Mouse (Mus musculus) cerebellum, adult 2 months (tissue): ENCODE data around the gene Six3. TPM values are rescaled to one million over a fixed set of nuclear protein-coding genes. Genes with fewer than 3 reads are reported as not detected.

Experiments
- DNase-seq, 2 experiments: peaks; one replicate each; pipeline ENCODE4 v3.0.0; 2021
- H3K27ac ChIP-seq: fragments of 200-500 bp; 2 replicates; pipeline ENCODE4 v1.5.1; 2012; ENCODE audit warnings: low read length, control low read depth, inconsistent platforms; ENCODE audit not compliant: insufficient read depth
- H3K27me3 ChIP-seq: fragments of 200-500 bp; 2 replicates; pipeline ENCODE4 v1.6.1; 2012; ENCODE audit warnings: inconsistent platforms, mild to moderate bottlenecking, low read length, moderate library complexity; ENCODE audit not compliant: control insufficient read depth, insufficient read depth
- H3K4me1 ChIP-seq: fragments of 200-500 bp; 2 replicates; pipeline ENCODE4 v1.6.1; 2011; ENCODE audit warnings: low read length; ENCODE audit not compliant: control insufficient read depth, insufficient read depth
- H3K4me3 ChIP-seq: fragments of 200-500 bp; replicated peaks from 2 replicates; pipeline ENCODE3; 2011; ENCODE audit warnings: mild to moderate bottlenecking, low read depth, low read length, control low read depth; ENCODE audit not compliant: insufficient read depth
- CTCF ChIP-seq: fragments of 200-500 bp; IDR thresholded peaks from 2 replicates; pipeline ENCODE4 v1.5.1; 2011; ENCODE audit warnings: low read depth, mild to moderate bottlenecking, control low read depth, low read length, moderate library complexity, borderline replicate concordance; ENCODE audit not compliant: insufficient read depth
- POLR2A ChIP-seq: fragments of 200-500 bp; IDR thresholded peaks from 2 replicates; pipeline ENCODE4 v1.6.1; 2011; ENCODE audit warnings: low read length, control low read depth, borderline replicate concordance; ENCODE audit not compliant: insufficient read depth
- WGBS: fragments of 180-500 bp; shearing (Covaris S2); methylation state at CpG from one replicate; pipeline ENCODE4 v1.1.7; 2018; 5-methylcytosine and 5-hydroxymethylcytosine counted together
- polyA plus RNA-seq: library from polyadenylated mRNA; depleted of rRNA; stranded (reverse); fragments of >200 nt; gene quantifications from 2 replicates; pipeline ENCODE4 v1.2.3, GENCODE M21; 2012

Six3 gene
- polyA plus RNA-seq, 1 experiment, result 1.8 TPM

DNA sequence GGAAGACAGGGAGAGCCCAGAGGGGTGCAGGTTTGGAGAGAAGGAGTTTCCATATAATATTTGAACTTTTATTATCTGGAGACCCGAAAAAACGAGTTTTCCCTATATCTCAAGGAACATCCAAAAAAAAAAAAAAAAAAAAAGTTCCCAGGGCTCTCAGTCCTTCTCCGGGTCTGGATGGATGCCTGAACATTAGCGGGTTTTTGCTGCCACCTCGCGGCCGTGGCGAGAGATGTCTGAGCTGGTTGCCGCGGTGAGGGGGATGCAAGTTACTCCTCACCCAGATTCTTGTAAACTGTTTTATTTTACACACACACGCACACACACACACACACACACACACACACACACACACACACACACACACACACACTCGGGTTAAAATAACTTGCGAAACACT is 20.2 kb downstream of the Six3 start:
- WGBS, result under 1% methylated on average over 13 of the region's 13 CpGs
- no peaks in the 10 kb centered on the region for H3K27me3 ChIP-seq
- no peak overlapping the region for H3K27ac ChIP-seq
- TF ChIP-seq CTCF (peak; percentile 85), POLR2A (no peak)
- H3K4me1 ChIP-seq, result no peaks in the 10 kb centered on the region
- no peak overlapping the region for H3K4me3 ChIP-seq
- DNase-seq, result peak; percentile 70 to 84

DNA sequence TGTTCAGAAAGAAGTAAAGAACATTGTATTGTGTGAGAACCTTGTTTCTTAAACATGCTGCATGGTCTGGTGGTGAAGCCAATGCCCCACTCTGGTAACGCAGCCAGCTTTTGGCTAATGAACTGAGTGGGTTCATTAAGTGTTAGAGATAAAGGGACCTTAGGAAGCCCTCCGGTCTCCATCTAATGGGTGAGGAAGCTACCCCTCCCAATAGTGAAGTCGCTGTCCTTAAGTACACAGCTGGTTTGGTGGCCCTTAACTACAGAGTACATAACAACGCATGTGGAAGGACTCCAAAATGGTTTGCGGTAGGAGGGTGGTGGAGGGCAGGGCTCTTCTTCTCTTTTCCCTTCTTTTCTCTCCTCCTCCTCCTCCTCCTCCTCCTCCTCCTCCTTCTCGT is 24.5 kb downstream of the Six3 start:
- no peaks in the 10 kb centered on the region for H3K27me3 ChIP-seq
- TF ChIP-seq POLR2A (no peak), CTCF (no peak)
- H3K4me1 ChIP-seq, result no peaks in the 10 kb centered on the region
- H3K4me3 ChIP-seq, result no peak overlapping the region
- no peak overlapping the region for H3K27ac ChIP-seq
- no peak for DNase-seq
- 55% methylated on average over 6 of the region's 6 CpGs for WGBS

DNA sequence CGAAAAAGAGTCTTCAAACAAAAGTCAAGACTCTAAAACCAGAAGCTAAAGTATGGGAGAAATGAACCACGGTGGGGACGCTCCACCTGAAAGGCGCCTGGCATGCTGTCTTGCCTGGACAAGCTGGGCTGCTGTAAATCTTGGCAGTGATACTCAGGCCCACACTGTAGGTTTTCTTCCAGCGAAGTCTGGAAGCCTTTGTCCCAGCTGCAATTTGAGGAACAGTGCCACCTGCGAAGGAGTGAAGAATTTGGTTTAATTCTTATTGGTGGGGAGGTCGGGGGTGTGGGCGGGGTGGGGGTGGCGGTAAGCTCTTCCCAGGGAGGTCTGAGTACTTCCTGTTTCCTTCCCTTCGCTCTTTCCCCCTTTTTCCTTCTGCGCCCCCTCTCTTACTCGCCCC is 31.9 kb downstream of the Six3 start:
- WGBS, result 12% methylated on average over 10 of the region's 12 CpGs
- TF ChIP-seq CTCF, result no peak
- TF ChIP-seq POLR2A, result no peak
- Histone ChIP-seq H3K4me3 (no peak overlapping the region), H3K4me1 (no peaks in the 10 kb centered on the region), H3K27me3 (peaks cover 1% of the 10 kb centered on the region; the same call in 1 of the 2 replicates), H3K27ac (no peak overlapping the region)
- DNase-seq, result no peak

DNA sequence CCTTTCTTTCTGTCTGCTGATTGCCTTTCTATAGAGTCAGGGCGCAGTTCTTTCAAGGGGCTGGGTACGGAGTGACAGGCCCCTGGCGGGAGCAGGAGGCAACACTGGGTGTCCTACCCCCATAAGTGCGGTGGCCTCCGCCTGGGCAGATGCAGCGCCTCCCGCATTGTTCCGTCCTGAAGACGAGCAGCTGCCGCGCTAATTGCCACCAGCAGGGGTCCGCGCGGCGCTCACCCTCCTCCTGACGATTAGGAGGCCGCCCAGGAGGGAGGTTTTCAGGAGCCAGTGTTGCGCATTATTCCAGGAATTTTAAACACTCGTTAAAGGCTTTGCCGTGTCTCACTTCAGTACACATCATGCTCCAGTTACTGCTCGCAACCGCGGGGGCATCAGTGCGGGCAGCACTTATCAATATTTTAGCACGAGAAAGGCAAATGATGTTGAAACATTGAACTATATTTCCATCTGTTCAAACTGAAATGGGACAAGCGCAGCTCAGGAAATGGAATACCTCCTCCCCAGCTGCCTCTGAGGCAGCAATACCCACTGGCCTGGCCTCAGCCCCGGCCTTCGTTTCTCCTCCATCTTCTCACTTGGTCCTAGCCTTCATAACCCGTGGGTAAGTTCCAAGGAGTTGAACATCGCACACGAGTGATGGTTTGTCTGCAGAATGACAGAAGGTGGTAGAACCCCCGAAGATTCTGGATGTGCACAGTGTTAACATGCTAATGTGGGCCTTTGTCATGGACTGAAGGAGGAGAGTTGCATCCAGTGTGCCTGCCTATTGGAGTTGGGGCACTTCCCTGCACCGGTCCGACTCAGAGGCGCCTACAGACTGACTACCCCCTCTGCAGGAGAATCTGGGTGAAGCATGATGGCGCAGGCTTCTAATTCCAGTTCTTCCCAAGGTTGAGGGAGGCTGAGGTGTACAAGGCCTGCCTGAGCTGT is 32.6 kb downstream of the Six3 start:
- DNase-seq, result peak; percentile 35 to 37
- Histone ChIP-seq H3K27me3 (peaks cover 1% of the 10 kb centered on the region; the same call in 1 of the 2 replicates), H3K4me3 (no peak overlapping the region), H3K4me1 (no peaks in the 10 kb centered on the region), H3K27ac (no peak overlapping the region)
- TF ChIP-seq POLR2A, result no peak
- no peak for TF ChIP-seq CTCF
- 13% methylated on average over 36 of the region's 36 CpGs for WGBS

DNA sequence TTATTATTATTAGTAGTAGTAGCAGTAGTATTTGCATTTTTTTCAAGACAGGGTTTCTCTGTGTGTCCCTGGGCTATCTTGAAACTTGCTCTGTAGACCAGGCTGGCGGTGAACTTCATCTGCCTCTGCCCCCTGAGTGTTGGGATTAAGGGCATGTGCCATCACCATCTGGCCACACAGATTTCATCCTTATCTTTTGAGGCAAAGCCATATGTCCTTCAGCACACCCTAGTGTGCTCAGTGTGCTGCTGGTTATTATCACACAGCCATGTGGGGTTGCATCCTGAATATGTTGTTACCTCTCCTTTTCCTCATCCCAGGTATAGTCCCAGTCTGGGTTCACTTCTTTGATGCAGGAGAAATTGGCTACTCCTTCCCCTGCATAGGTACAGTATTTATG is 46.6 kb downstream of the Six3 start:
- WGBS, result 20% methylated on average over 1 of the region's 1 CpGs
- Histone ChIP-seq H3K27me3 (no peaks in the 10 kb centered on the region), H3K27ac (no peak overlapping the region)

DNA sequence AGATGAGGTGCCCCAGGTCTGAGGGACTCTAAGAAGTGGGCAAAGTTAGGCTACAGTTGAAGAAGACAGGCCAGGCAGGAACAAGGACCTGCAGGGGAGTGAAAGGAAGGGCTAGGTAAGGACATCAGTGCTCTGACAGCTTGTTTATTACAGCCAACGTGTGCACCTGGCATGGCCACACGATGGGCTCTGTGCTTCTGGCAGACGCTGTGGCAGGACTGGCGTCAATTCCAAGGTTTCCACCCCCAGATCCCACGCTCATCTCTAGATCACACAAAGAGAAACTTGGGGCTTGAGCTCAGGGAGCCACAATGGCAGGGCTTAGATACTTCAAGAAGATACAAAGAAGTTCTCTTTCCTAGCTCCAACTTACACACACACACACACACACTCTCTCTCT is 48.1 kb downstream of the Six3 start:
- WGBS, result 15% methylated on average over 5 of the region's 5 CpGs
- no peaks in the 10 kb centered on the region for H3K27me3 ChIP-seq
- no peak for TF ChIP-seq POLR2A
- no peak for TF ChIP-seq CTCF
- peak; percentile 29 to 44 for DNase-seq
- H3K27ac ChIP-seq, result no peak overlapping the region
- peaks cover 13% of the 10 kb centered on the region; the same call in 1 of the 2 replicates for H3K4me1 ChIP-seq
- H3K4me3 ChIP-seq, result no peak overlapping the region

More for the DNA sequence above, 46.6 kb downstream of the Six3 start:
- Histone ChIP-seq H3K4me3 (no peak overlapping the region), H3K4me1 (peaks cover 13% of the 10 kb centered on the region; the same call in 1 of the 2 replicates)
- TF ChIP-seq CTCF, result no peak
- TF ChIP-seq POLR2A, result no peak
- peak; percentile 31 to 64 for DNase-seq

DNA sequence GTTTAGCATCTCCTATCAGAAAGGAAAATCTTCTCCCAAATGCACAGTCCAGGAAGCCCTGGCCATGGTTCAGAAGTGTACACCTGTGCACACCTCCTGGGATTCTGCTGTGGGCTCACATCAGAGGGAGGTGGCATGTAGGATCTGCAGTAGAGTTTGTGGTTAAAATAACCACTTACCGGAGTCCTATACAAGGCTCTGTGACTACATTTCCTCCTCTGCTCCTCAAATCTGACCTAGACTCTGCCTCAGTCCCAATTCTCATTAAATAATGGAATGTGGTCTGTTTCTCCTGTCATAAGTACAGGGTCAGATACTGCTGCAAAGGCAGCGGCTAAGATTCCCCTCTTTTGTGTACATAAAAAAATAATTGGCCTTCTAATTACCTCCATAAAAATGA is 50.8 kb downstream of the Six3 start:
- Histone ChIP-seq H3K4me1 (peaks cover 13% of the 10 kb centered on the region; the same call in 1 of the 2 replicates), H3K27ac (no peak overlapping the region), H3K4me3 (no peak overlapping the region), H3K27me3 (no peaks in the 10 kb centered on the region)
- 69% methylated on average over 2 of the region's 2 CpGs for WGBS
- DNase-seq, result no peak
- TF ChIP-seq POLR2A (no peak), CTCF (no peak)
